Mouse (Mus musculus) neural tube, embryonic 15.5 days (tissue): Measurements from ENCODE around the gene Plpp4. TPM values are rescaled to one million over a fixed set of nuclear protein-coding genes. Genes with fewer than 3 reads are reported as not detected.
A peak's percentile ranks its signal among the peaks of the same experiment; 100 is the strongest.

Source experiments
- ATAC-seq: fragments of 200-750 bp; cut with Nextera tagmentation; 2 replicates; pipeline ENCODE4 v1.8.0; 2017; ENCODE audit warnings: mild to moderate bottlenecking, moderate TSS enrichment, moderate library complexity; ENCODE audit not compliant: low FRiP score
- H3K27ac ChIP-seq: fragments of 300-500 bp; sonication (generic); replicated peaks from 2 replicates; pipeline ENCODE4 v1.5.1; 2015; ENCODE audit warnings: mild to moderate bottlenecking, inconsistent platforms
- H3K27me3 ChIP-seq: fragments of 300-500 bp; sonication (generic); replicated peaks from 2 replicates; pipeline ENCODE4 v1.6.1; 2015; ENCODE audit warnings: inconsistent platforms
- H3K36me3 ChIP-seq: fragments of 300-500 bp; sonication (generic); 2 replicates; pipeline ENCODE4 v1.6.1; 2015; ENCODE audit warnings: inconsistent platforms
- H3K4me1 ChIP-seq: fragments of 300-500 bp; sonication (generic); 2 replicates; pipeline ENCODE4 v1.6.1; 2015; ENCODE audit warnings: inconsistent platforms
- H3K4me2 ChIP-seq: fragments of 300-500 bp; sonication (generic); 2 replicates; pipeline ENCODE4 v1.6.1; 2015; ENCODE audit warnings: inconsistent platforms, mild to moderate bottlenecking, moderate library complexity
- H3K4me3 ChIP-seq: fragments of 300-500 bp; sonication (generic); replicated peaks from 2 replicates; pipeline ENCODE4 v1.5.1; 2015; ENCODE audit warnings: mild to moderate bottlenecking, inconsistent platforms
- H3K9ac ChIP-seq: fragments of 300-500 bp; sonication (generic); replicated peaks from 2 replicates; pipeline ENCODE4 v1.6.1; 2015; ENCODE audit warnings: mild to moderate bottlenecking, inconsistent platforms
- H3K9me3 ChIP-seq: fragments of 300-500 bp; sonication (generic); replicated peaks from 2 replicates; pipeline ENCODE4 v1.6.1; 2016; ENCODE audit warnings: inconsistent platforms
- WGBS: fragments of 180-500 bp; shearing (Covaris S2); methylation state at CpG from one replicate; pipeline ENCODE4 v1.1.7; 2015; ENCODE audit warnings: mixed read lengths; 5-methylcytosine and 5-hydroxymethylcytosine counted together
- polyA plus RNA-seq: library from polyadenylated mRNA; unstranded; fragments of >200 nt; fragmentation: Nextera tagmentation; extraction: Ambion mirVana; gene quantifications from 2 replicates; pipeline ENCODE4 v1.2.1, GENCODE M21; 2015

Gene Plpp4
- polyA plus RNA-seq, result 9.5 and 12.7 TPM in 2 replicates

GRCm38 (mm10) chr7:129256621-129257373, at the start of gene Plpp4:
Plpp4 (plus strand) TSS chr7:129257031.
- H3K9ac ChIP-seq, result peak within 1 kb of the TSS; percentile 57
- H3K9me3 ChIP-seq, result no peaks in the 10 kb centered on the region
- peak within 1 kb of the TSS; percentile 57 for H3K4me3 ChIP-seq
- H3K4me1 ChIP-seq, result peaks cover 18% of the 10 kb centered on the region
- WGBS, result under 1% methylated on average over 51 of the region's 66 CpGs
- H3K27ac ChIP-seq, result peak within 1 kb of the TSS; percentile 56
- peaks cover 36% of the 10 kb centered on the region for H3K27me3 ChIP-seq
- no peaks in the 10 kb centered on the region for H3K36me3 ChIP-seq
- peak within 1 kb of the TSS; percentile 96 for H3K4me2 ChIP-seq
- ATAC-seq, result peak; percentile 87

GRCm38 (mm10) chr7:129215926-129216543, 40.8 kb upstream of the Plpp4 start:
- WGBS, result 73% methylated on average over 10 of the region's 10 CpGs
- no peaks in the 10 kb centered on the region for H3K36me3 ChIP-seq
- no peak overlapping the region for H3K27ac ChIP-seq
- no peak overlapping the region for H3K4me3 ChIP-seq
- no peaks in the 10 kb centered on the region for H3K9me3 ChIP-seq
- no peak for ATAC-seq
- peaks cover 12% of the 10 kb centered on the region for H3K4me1 ChIP-seq
- no peaks in the 10 kb centered on the region for H3K27me3 ChIP-seq
- no peak overlapping the region for H3K4me2 ChIP-seq
- H3K9ac ChIP-seq, result no peak overlapping the region

- H3K36me3 ChIP-seq, result no peaks in the 10 kb centered on the region
- WGBS, result 52% methylated on average over 10 of the region's 10 CpGs
- peaks cover 12% of the 10 kb centered on the region for H3K4me1 ChIP-seq
- H3K27me3 ChIP-seq, result no peaks in the 10 kb centered on the region
- peak overlapping the region; percentile 19; the same call in 1 of the 2 replicates for H3K27ac ChIP-seq
- H3K4me3 ChIP-seq, result no peak overlapping the region
- no peaks in the 10 kb centered on the region for H3K9me3 ChIP-seq
- H3K4me2 ChIP-seq, result no peak overlapping the region
- no peak overlapping the region for H3K9ac ChIP-seq
- no peak for ATAC-seq
These were observed 40.2 kb upstream of the Plpp4 start for GRCm38 (mm10) chr7:129216547-129217195.

- Histone ChIP-seq H3K9ac (no peak overlapping the region), H3K27me3 (no peaks in the 10 kb centered on the region), H3K36me3 (no peaks in the 10 kb centered on the region), H3K4me1 (peaks cover 8% of the 10 kb centered on the region), H3K27ac (no peak overlapping the region), H3K4me3 (no peak overlapping the region), H3K4me2 (no peak overlapping the region), H3K9me3 (no peaks in the 10 kb centered on the region)
- 77% methylated on average over 9 of the region's 9 CpGs for WGBS
- ATAC-seq, result no peak
These were observed 35.9 kb upstream of the Plpp4 start for GRCm38 (mm10) chr7:129220948-129221347.

GRCm38 (mm10) chr7:129221649-129222048, 35.2 kb upstream of the Plpp4 start:
- H3K36me3 ChIP-seq, result no peaks in the 10 kb centered on the region
- no peak overlapping the region for H3K27ac ChIP-seq
- H3K4me2 ChIP-seq, result no peak overlapping the region
- no peak overlapping the region for H3K9ac ChIP-seq
- no peaks in the 10 kb centered on the region for H3K9me3 ChIP-seq
- 93% methylated on average over 3 of the region's 3 CpGs for WGBS
- no peaks in the 10 kb centered on the region for H3K27me3 ChIP-seq
- no peak overlapping the region for H3K4me3 ChIP-seq
- H3K4me1 ChIP-seq, result peaks cover 5% of the 10 kb centered on the region
- ATAC-seq, result no peak

- Histone ChIP-seq H3K36me3 (no peaks in the 10 kb centered on the region), H3K4me2 (no peak overlapping the region), H3K27me3 (no peaks in the 10 kb centered on the region), H3K9me3 (no peaks in the 10 kb centered on the region), H3K9ac (no peak overlapping the region), H3K4me3 (no peak overlapping the region), H3K4me1 (no peaks in the 10 kb centered on the region), H3K27ac (no peak overlapping the region)
- no peak for ATAC-seq
- 55% methylated on average over 2 of the region's 2 CpGs for WGBS
These were observed 21.4 kb upstream of the Plpp4 start for GRCm38 (mm10) chr7:129235410-129235809.

GRCm38 (mm10) chr7:129235995-129236394, 20.8 kb upstream of the Plpp4 start:
- 52% methylated on average over 5 of the region's 5 CpGs for WGBS
- H3K27me3 ChIP-seq, result no peaks in the 10 kb centered on the region
- H3K27ac ChIP-seq, result no peak overlapping the region
- ATAC-seq, result no peak
- H3K9ac ChIP-seq, result no peak overlapping the region
- H3K4me2 ChIP-seq, result no peak overlapping the region
- no peaks in the 10 kb centered on the region for H3K9me3 ChIP-seq
- no peaks in the 10 kb centered on the region for H3K36me3 ChIP-seq
- H3K4me1 ChIP-seq, result no peaks in the 10 kb centered on the region
- no peak overlapping the region for H3K4me3 ChIP-seq

- H3K4me2 ChIP-seq, result no peak overlapping the region
- peaks cover 1% of the 10 kb centered on the region for H3K4me1 ChIP-seq
- H3K9me3 ChIP-seq, result no peaks in the 10 kb centered on the region
These were observed 5.8 kb upstream of the Plpp4 start for GRCm38 (mm10) chr7:129250981-129251380.

GRCm38 (mm10) chr7:129253406-129253805, 3.4 kb upstream of the Plpp4 start:
- WGBS, result 91% methylated on average over 6 of the region's 6 CpGs
- Histone ChIP-seq H3K9me3 (no peaks in the 10 kb centered on the region), H3K36me3 (no peaks in the 10 kb centered on the region)

More at GRCm38 (mm10) chr7:129250981-129251380, 5.8 kb upstream of the Plpp4 start:
- peaks cover 18% of the 10 kb centered on the region for H3K27me3 ChIP-seq
- ATAC-seq, result no peak
- no peaks in the 10 kb centered on the region for H3K36me3 ChIP-seq
- H3K9ac ChIP-seq, result no peak overlapping the region
- H3K27ac ChIP-seq, result no peak overlapping the region
- H3K4me3 ChIP-seq, result no peak overlapping the region

GRCm38 (mm10) chr7:129254126-129254525, 2.7 kb upstream of the Plpp4 start:
- no peak overlapping the region for H3K27ac ChIP-seq
- no peak overlapping the region for H3K9ac ChIP-seq
- peaks cover 36% of the 10 kb centered on the region for H3K27me3 ChIP-seq
- no peak overlapping the region for H3K4me3 ChIP-seq
- H3K9me3 ChIP-seq, result no peaks in the 10 kb centered on the region
- no peaks in the 10 kb centered on the region for H3K36me3 ChIP-seq
- H3K4me2 ChIP-seq, result no peak overlapping the region
- no peak for ATAC-seq
- WGBS, result 91% methylated on average over 1 of the region's 1 CpGs
- H3K4me1 ChIP-seq, result peaks cover 18% of the 10 kb centered on the region

More at GRCm38 (mm10) chr7:129253406-129253805, 3.4 kb upstream of the Plpp4 start:
- Histone ChIP-seq H3K27ac (no peak overlapping the region), H3K9ac (no peak overlapping the region), H3K27me3 (peaks cover 36% of the 10 kb centered on the region), H3K4me3 (no peak overlapping the region), H3K4me1 (peaks cover 18% of the 10 kb centered on the region), H3K4me2 (no peak overlapping the region)
- ATAC-seq, result no peak

GRCm38 (mm10) chr7:129255406-129255805, 1.4 kb upstream of the Plpp4 start:
- Histone ChIP-seq H3K36me3 (no peaks in the 10 kb centered on the region), H3K9ac (no peak overlapping the region), H3K27ac (no peak overlapping the region), H3K4me3 (no peak overlapping the region), H3K9me3 (no peaks in the 10 kb centered on the region), H3K4me2 (no peak overlapping the region), H3K4me1 (peaks cover 18% of the 10 kb centered on the region), H3K27me3 (peaks cover 36% of the 10 kb centered on the region)
- ATAC-seq, result no peak
- WGBS, result 91% methylated on average over 6 of the region's 6 CpGs
